Mouse (Mus musculus) forebrain, postnatal 0 days (tissue): ENCODE results near the gene Rpl10. TPM values are rescaled to one million over a fixed set of nuclear protein-coding genes. Genes with fewer than 3 reads are reported as not detected.

Experiments used
- ATAC-seq: fragments of 200-750 bp; cut with Nextera tagmentation; 2 replicates; pipeline ENCODE4 v1.8.0; 2017; ENCODE audit warnings: mild to moderate bottlenecking, moderate library complexity
- DNase-seq: peaks from one replicate; pipeline ENCODE4 v3.0.0-alpha.2; 2015
- H3K27ac ChIP-seq: fragments of 300-500 bp; sonication (generic); 2 replicates; pipeline ENCODE4 v1.5.1; 2014; ENCODE audit warnings: low read depth, mild to moderate bottlenecking, antibody characterized with exemption, low read length, moderate library complexity, mixed read lengths
- H3K27me3 ChIP-seq: fragments of 300-500 bp; sonication (generic); 2 replicates; pipeline ENCODE4 v1.6.1; 2014; ENCODE audit warnings: mild to moderate bottlenecking, low read length, mixed read lengths; ENCODE audit not compliant: insufficient read depth
- H3K36me3 ChIP-seq: fragments of 300-500 bp; sonication (generic); 2 replicates; pipeline ENCODE4 v1.6.1; 2014; ENCODE audit warnings: mild to moderate bottlenecking, moderate library complexity; ENCODE audit not compliant: insufficient read depth
- H3K4me1 ChIP-seq: fragments of 300-500 bp; sonication (generic); 2 replicates; pipeline ENCODE4 v1.6.1; 2014; ENCODE audit warnings: antibody characterized with exemption; ENCODE audit not compliant: insufficient read depth
- H3K4me2 ChIP-seq: fragments of 300-500 bp; sonication (generic); 2 replicates; pipeline ENCODE4 v1.6.1; 2014; ENCODE audit warnings: low read depth, mild to moderate bottlenecking, moderate library complexity
- H3K4me3 ChIP-seq: fragments of 300-500 bp; sonication (generic); 2 replicates; pipeline ENCODE4 v1.5.1; 2014; ENCODE audit warnings: low read depth, low read length, mixed read lengths
- H3K9ac ChIP-seq: fragments of 300-500 bp; sonication (generic); 2 replicates; pipeline ENCODE4 v1.6.1; 2014; ENCODE audit warnings: mild to moderate bottlenecking
- H3K9me3 ChIP-seq: fragments of 300-500 bp; sonication (generic); 2 replicates; pipeline ENCODE4 v1.6.1; 2016; ENCODE audit warnings: low read length
- CTCF ChIP-seq: sonication (generic); IDR thresholded peaks from 2 replicates; pipeline ENCODE4 v1.5.1; 2016; ENCODE audit warnings: antibody characterized with exemption, control low read depth, low read depth
- WGBS: fragments of 180-500 bp; shearing (Covaris S2); extraction: QIAGEN DNeasy Blood & Tissue Kit; methylation state at CpG from one replicate; pipeline ENCODE4 v1.1.7; 2014; 5-methylcytosine and 5-hydroxymethylcytosine counted together
- polyA plus RNA-seq: library from polyadenylated mRNA; unstranded; fragments of >200 nt; fragmentation: Nextera tagmentation; extraction: Ambion mirVana; gene quantifications from 2 replicates; pipeline ENCODE4 v1.2.1, GENCODE M21; 2015
- total RNA-seq: library from RNA; depleted of rRNA; stranded (reverse); fragments of >200 nt; gene quantifications from 2 replicates; pipeline ENCODE4 v1.2.3, GENCODE M21; 2014

The Rpl10 gene
- total and polyA plus RNA-seq, 2 experiments from 2014 or later = 467 to 2,171 TPM

GRCm38 (mm10) chrX:74281041-74281731 lies 10.6 kb downstream of the Rpl10 start:
- Histone ChIP-seq H3K36me3 (no peaks in the 10 kb centered on the region), H3K4me2 (peak overlapping the region; percentile 62), H3K4me1 (no peaks in the 10 kb centered on the region), H3K4me3 (peak overlapping the region; percentile 52), H3K9me3 (no peaks in the 10 kb centered on the region), H3K27me3 (no peaks in the 10 kb centered on the region), H3K27ac (no peak overlapping the region; the same call in 1 of the 2 replicates), H3K9ac (peak overlapping the region; percentile 75)
- ATAC-seq (no peak), DNase-seq (no peak)
- 22% methylated on average over 14 of the region's 14 CpGs for WGBS
- TF ChIP-seq CTCF = no peak

- no peak for TF ChIP-seq CTCF
- WGBS = 30% methylated on average over 16 of the region's 16 CpGs
Measured at GRCm38 (mm10) chrX:74281732-74282394, 11.3 kb downstream of the Rpl10 start, which contains the start of the genes Taz and Dnase1l1. Taz (plus strand) TSS chrX:74281912. Dnase1l1 (minus strand) TSS chrX:74282337.

GRCm38 (mm10) chrX:74282395-74283091 lies 11.9 kb downstream of the Rpl10 start:
- no peak for TF ChIP-seq CTCF
- Histone ChIP-seq H3K27ac (peak overlapping the region; percentile 89), H3K27me3 (no peaks in the 10 kb centered on the region), H3K9me3 (no peaks in the 10 kb centered on the region), H3K4me3 (peak overlapping the region; percentile 52), H3K4me2 (peak overlapping the region; percentile 62), H3K4me1 (no peaks in the 10 kb centered on the region), H3K9ac (peak overlapping the region; percentile 75), H3K36me3 (no peaks in the 10 kb centered on the region)
- WGBS = 33% methylated on average over 39 of the region's 39 CpGs
- ATAC-seq = peak; percentile 90
- peak; percentile 91 for DNase-seq

More at GRCm38 (mm10) chrX:74281732-74282394, 11.3 kb downstream of the Rpl10 start, which contains the start of the genes Taz and Dnase1l1:
- peak within 1 kb of the TSS; percentile 62 for H3K4me2 ChIP-seq
- no peaks in the 10 kb centered on the region for H3K9me3 ChIP-seq
- H3K36me3 ChIP-seq = no peaks in the 10 kb centered on the region
- H3K27ac ChIP-seq = peak within 1 kb of the TSS; percentile 89
- H3K4me3 ChIP-seq = peak within 1 kb of the TSS; percentile 52
- no peaks in the 10 kb centered on the region for H3K4me1 ChIP-seq
- peak; percentile 32 for DNase-seq
- peak within 1 kb of the TSS; percentile 75 for H3K9ac ChIP-seq
- no peaks in the 10 kb centered on the region for H3K27me3 ChIP-seq
- ATAC-seq = peak; percentile 18

GRCm38 (mm10) chrX:74283092-74283437 lies 12.5 kb downstream of the Rpl10 start:
- Histone ChIP-seq H3K4me3 (peak overlapping the region; percentile 52), H3K4me2 (peak overlapping the region; percentile 62), H3K27me3 (no peaks in the 10 kb centered on the region), H3K9ac (peak overlapping the region; percentile 75), H3K9me3 (no peaks in the 10 kb centered on the region), H3K36me3 (no peaks in the 10 kb centered on the region), H3K4me1 (no peaks in the 10 kb centered on the region), H3K27ac (peak overlapping the region; percentile 89)
- WGBS = 37% methylated on average over 5 of the region's 5 CpGs
- DNase-seq (no peak), ATAC-seq (peak; percentile 25)
- no peak for TF ChIP-seq CTCF

- Histone ChIP-seq H3K27me3 (no peaks in the 10 kb centered on the region), H3K4me1 (no peaks in the 10 kb centered on the region), H3K9ac (no peak overlapping the region), H3K27ac (no peak overlapping the region), H3K4me3 (no peak overlapping the region), H3K36me3 (no peaks in the 10 kb centered on the region), H3K9me3 (no peaks in the 10 kb centered on the region), H3K4me2 (no peak overlapping the region)
- no peak for ATAC-seq
- 74% methylated on average over 4 of the region's 4 CpGs for WGBS
- no peak for DNase-seq
- no peak for TF ChIP-seq CTCF
Measured at GRCm38 (mm10) chrX:74293431-74293830, 22.8 kb downstream of the Rpl10 start.

- 30% methylated on average over 37 of the region's 37 CpGs for WGBS
- H3K4me3 ChIP-seq = peak within 1 kb of the TSS; percentile 53
- peaks cover 9% of the 10 kb centered on the region for H3K36me3 ChIP-seq
- no peaks in the 10 kb centered on the region for H3K27me3 ChIP-seq
- no peaks in the 10 kb centered on the region for H3K9me3 ChIP-seq
- ATAC-seq (peak; percentile 99), DNase-seq (peak; percentile 94)
- peak within 1 kb of the TSS; percentile 56 for H3K4me2 ChIP-seq
- H3K4me1 ChIP-seq = no peaks in the 10 kb centered on the region
- no peak for TF ChIP-seq CTCF
- peak within 1 kb of the TSS; percentile 90 for H3K27ac ChIP-seq
- H3K9ac ChIP-seq = peak within 1 kb of the TSS; percentile 69
Measured at GRCm38 (mm10) chrX:74296538-74297448, 26.2 kb downstream of the Rpl10 start, which contains the start of gene Atp6ap1. Atp6ap1 (plus strand) TSS chrX:74297097.
